Mouse (Mus musculus) MEL (cell line): ENCODE measurements at regions not wholly inside any gene's neighbourhood (a gene's known extent, or its start where the extent isn't known, plus 50 kb on each side); places are given as distances from the start of the nearest gene placed in this dataset.

Experiments
- DNase-seq: peaks from one replicate; pipeline ENCODE4 v3.0.0; 2011; ENCODE audit warnings: low read depth, low spot score
- H3K27ac ChIP-seq: 2 replicates; pipeline ENCODE4 v1.5.1; 2012; ENCODE audit warnings: low read depth, mild to moderate bottlenecking, control low read depth, low read length, moderate library complexity; ENCODE audit not compliant: control insufficient read depth
- H3K27me3 ChIP-seq, 2 experiments: fragments of 150-350 bp in 1 of 2; sonication (generic) in 1 of 2; 2 replicates each; pipeline ENCODE4 v1.6.1; 2012; ENCODE audit warnings: low read length in 2 of 2, mild to moderate bottlenecking in 2 of 2, improper control_type of control experiment in 1 of 2, moderate library complexity in 1 of 2; ENCODE audit not compliant: insufficient read depth in 2 of 2, control insufficient read depth in 1 of 2
- H3K36me3 ChIP-seq, 2 experiments: 2 replicates each; pipeline ENCODE4 v1.6.1; 2012 to 2014; ENCODE audit warnings: low read length in 2 of 2, improper control_type of control experiment in 1 of 2, inconsistent platforms in 1 of 2, mild to moderate bottlenecking in 1 of 2; ENCODE audit not compliant: insufficient read depth in 2 of 2, control insufficient read depth in 1 of 2
- H3K4me1 ChIP-seq, 2 experiments: fragments of 150-350 bp in 1 of 2; sonication (generic) in 1 of 2; 2 replicates each; pipeline ENCODE4 v1.6.1; 2012; ENCODE audit warnings: low read length in 2 of 2, improper control_type of control experiment in 1 of 2, mild to moderate bottlenecking in 1 of 2; ENCODE audit not compliant: insufficient read depth in 2 of 2, control insufficient read depth in 1 of 2
- H3K4me3 ChIP-seq, 2 experiments: fragments of 150-350 bp in 1 of 2; sonication (generic) in 1 of 2; 2 replicates each; pipeline ENCODE4 v1.5.1; 2012; ENCODE audit warnings: low read depth in 2 of 2, low read length in 2 of 2, mild to moderate bottlenecking in 2 of 2, moderate library complexity in 2 of 2, control low read depth in 1 of 2, improper control_type of control experiment in 1 of 2; ENCODE audit not compliant: control insufficient read depth in 1 of 2, insufficient read depth in 1 of 2
- H3K79me2 ChIP-seq: 2 replicates; pipeline ENCODE4 v1.6.1; 2012; ENCODE audit warnings: mild to moderate bottlenecking, low read length, moderate library complexity; ENCODE audit not compliant: control insufficient read depth, poor library complexity, insufficient read depth
- H3K9ac ChIP-seq: 2 replicates; pipeline ENCODE4 v1.6.1; 2012; ENCODE audit warnings: low read depth, mild to moderate bottlenecking, control low read depth, low read length, moderate library complexity; ENCODE audit not compliant: control insufficient read depth, poor library complexity, severe bottlenecking
- H3K9me3 ChIP-seq: fragments of 150-350 bp; sonication (generic); replicated peaks from 2 replicates; pipeline ENCODE4 v1.6.1; 2012; ENCODE audit warnings: mild to moderate bottlenecking, low read length, improper control_type of control experiment, moderate library complexity; ENCODE audit not compliant: insufficient read depth
- BHLHE40 ChIP-seq: IDR thresholded peaks from 2 replicates; pipeline ENCODE4 v1.6.1; 2012; ENCODE audit warnings: low read depth, mild to moderate bottlenecking, inconsistent platforms, low read length, improper control_type of control experiment, borderline replicate concordance
- CHD1 ChIP-seq: IDR thresholded peaks from 2 replicates; pipeline ENCODE4 v1.6.1; 2012; ENCODE audit warnings: low read depth, mild to moderate bottlenecking, inconsistent platforms, low read length, improper control_type of control experiment
- CHD2 ChIP-seq: IDR thresholded peaks from 2 replicates; pipeline ENCODE4 v1.6.1; 2011; ENCODE audit warnings: low read length, improper control_type of control experiment
- CTCF ChIP-seq, 3 experiments: IDR thresholded peaks in 2 of 3; conservative IDR thresholded peaks in 1 of 3; 2 replicates each; pipeline ENCODE4 v1.5.1; 2011 to 2012; ENCODE audit warnings: low read length in 3 of 3, low read depth in 2 of 3, mild to moderate bottlenecking in 2 of 3, improper control_type of control experiment in 1 of 3, inconsistent platforms in 1 of 3, mixed read lengths in 1 of 3, moderate library complexity in 1 of 3; ENCODE audit not compliant: control insufficient read depth in 1 of 3, insufficient read depth in 1 of 3, poor library complexity in 1 of 3, severe bottlenecking in 1 of 3
- E2F4 ChIP-seq: IDR thresholded peaks from 2 replicates; pipeline ENCODE4 v1.6.1; 2011; ENCODE audit warnings: low read depth, low read length, improper control_type of control experiment, borderline replicate concordance
- ELF1 ChIP-seq: IDR thresholded peaks from 2 replicates; pipeline ENCODE4 v1.6.1; 2014; ENCODE audit warnings: low read depth, mild to moderate bottlenecking, inconsistent platforms, low read length, improper control_type of control experiment, moderate library complexity
- EP300 ChIP-seq, 2 experiments: IDR thresholded peaks; 2 replicates each; pipeline ENCODE4 v1.6.1; 2011; ENCODE audit warnings: improper control_type of control experiment in 2 of 2, low read length in 2 of 2, low read depth in 1 of 2, mild to moderate bottlenecking in 1 of 2
- ETS1 ChIP-seq: IDR thresholded peaks from 2 replicates; pipeline ENCODE4 v1.6.1; 2012; ENCODE audit warnings: low read depth, mild to moderate bottlenecking, inconsistent platforms, low read length, improper control_type of control experiment, moderate library complexity
- HCFC1 ChIP-seq: IDR thresholded peaks from 2 replicates; pipeline ENCODE4 v1.6.1; 2012; ENCODE audit warnings: low read depth, mild to moderate bottlenecking, inconsistent platforms, low read length, improper control_type of control experiment, moderate library complexity
- JUND ChIP-seq: IDR thresholded peaks from 2 replicates; pipeline ENCODE4 v1.6.1; 2011; ENCODE audit warnings: low read depth, mild to moderate bottlenecking, improper control_type of control experiment, low read length
- KAT2A ChIP-seq: conservative IDR thresholded peaks from 2 replicates; pipeline ENCODE4 v1.6.1; 2012; ENCODE audit warnings: low read depth, low read length, improper control_type of control experiment, inconsistent platforms
- MAFK ChIP-seq: IDR thresholded peaks from 2 replicates; pipeline ENCODE4 v1.6.1; 2011; ENCODE audit warnings: low read depth, mild to moderate bottlenecking, low read length, improper control_type of control experiment, borderline replicate concordance
- MAX ChIP-seq: IDR thresholded peaks from 2 replicates; pipeline ENCODE4 v1.6.1; 2011; ENCODE audit warnings: low read length, improper control_type of control experiment
- MAZ ChIP-seq: IDR thresholded peaks from 2 replicates; pipeline ENCODE4 v1.6.1; 2012; ENCODE audit warnings: low read depth, mild to moderate bottlenecking, inconsistent platforms, low read length, improper control_type of control experiment
- MXI1 ChIP-seq: IDR thresholded peaks from 2 replicates; pipeline ENCODE4 v1.6.1; 2011; ENCODE audit warnings: mild to moderate bottlenecking, low read depth, low read length, improper control_type of control experiment
- MYB ChIP-seq: IDR thresholded peaks from 2 replicates; pipeline ENCODE4 v1.6.1; 2011; ENCODE audit warnings: mild to moderate bottlenecking, low read depth, low read length, improper control_type of control experiment
- MYC ChIP-seq: IDR thresholded peaks from 2 replicates; pipeline ENCODE4 v1.6.1; 2011; ENCODE audit warnings: low read depth, mild to moderate bottlenecking, low read length, improper control_type of control experiment, moderate library complexity
- NELFE ChIP-seq: IDR thresholded peaks from 2 replicates; pipeline ENCODE4 v1.6.1; 2011; ENCODE audit warnings: low read depth, low read length, improper control_type of control experiment
- NRF1 ChIP-seq: IDR thresholded peaks from 2 replicates; pipeline ENCODE4 v1.6.1; 2014; ENCODE audit warnings: low read depth, mild to moderate bottlenecking, inconsistent platforms, low read length, improper control_type of control experiment, moderate library complexity; ENCODE audit not compliant: poor library complexity, insufficient read depth, severe bottlenecking
- POLR2A ChIP-seq, 2 experiments: IDR thresholded peaks; 2 replicates each; pipeline ENCODE4 v1.6.1; 2011 to 2012; ENCODE audit warnings: low read length in 2 of 2, mild to moderate bottlenecking in 2 of 2, control low read depth in 1 of 2, improper control_type of control experiment in 1 of 2, low read depth in 1 of 2, moderate library complexity in 1 of 2; ENCODE audit not compliant: control insufficient read depth in 1 of 2, insufficient read depth in 1 of 2, poor library complexity in 1 of 2
- POLR2AphosphoS2 ChIP-seq: IDR thresholded peaks from 2 replicates; pipeline ENCODE4 v1.6.1; 2011; ENCODE audit warnings: low read length, improper control_type of control experiment
- RAD21 ChIP-seq: IDR thresholded peaks from 2 replicates; pipeline ENCODE4 v1.6.1; 2011; ENCODE audit warnings: mild to moderate bottlenecking, low read depth, low read length, improper control_type of control experiment
- SIN3A ChIP-seq: IDR thresholded peaks from 2 replicates; pipeline ENCODE4 v1.6.1; 2012; ENCODE audit warnings: low read length, improper control_type of control experiment, inconsistent platforms
- SMC3 ChIP-seq: IDR thresholded peaks from 2 replicates; pipeline ENCODE4 v1.6.1; 2011; ENCODE audit warnings: low read depth, low read length, improper control_type of control experiment
- TBP ChIP-seq: IDR thresholded peaks from 2 replicates; pipeline ENCODE4 v1.8.0; 2011; ENCODE audit warnings: low read depth, low read length, improper control_type of control experiment
- TCF12 ChIP-seq: IDR thresholded peaks from 2 replicates; pipeline ENCODE4 v1.6.1; 2014; ENCODE audit warnings: low read depth, mild to moderate bottlenecking, inconsistent platforms, low read length, improper control_type of control experiment, moderate library complexity
- UBTF ChIP-seq: IDR thresholded peaks from 2 replicates; pipeline ENCODE4 v1.6.1; 2012; ENCODE audit warnings: low read depth, mild to moderate bottlenecking, inconsistent platforms, low read length, improper control_type of control experiment, moderate library complexity, borderline replicate concordance; ENCODE audit not compliant: insufficient read depth
- USF1 ChIP-seq: IDR thresholded peaks from 2 replicates; pipeline ENCODE4 v1.6.1; 2014; ENCODE audit warnings: low read depth, mild to moderate bottlenecking, inconsistent platforms, low read length, improper control_type of control experiment, moderate library complexity
- USF2 ChIP-seq, 2 experiments: IDR thresholded peaks; 2 replicates each; pipeline ENCODE4 v1.6.1; 2011 to 2012; ENCODE audit warnings: improper control_type of control experiment in 2 of 2, low read length in 2 of 2, borderline replicate concordance in 1 of 2, inconsistent platforms in 1 of 2, low read depth in 1 of 2, mild to moderate bottlenecking in 1 of 2; ENCODE audit not compliant: insufficient read depth in 1 of 2
- ZC3H11A ChIP-seq: IDR thresholded peaks from 2 replicates; pipeline ENCODE4 v1.6.1; 2012; ENCODE audit warnings: low read depth, mild to moderate bottlenecking, inconsistent platforms, low read length, improper control_type of control experiment
- ZKSCAN1 ChIP-seq: IDR thresholded peaks from 2 replicates; pipeline ENCODE4 v1.6.1; 2012; ENCODE audit warnings: low read depth, mild to moderate bottlenecking, inconsistent platforms, low read length, improper control_type of control experiment, moderate library complexity
- ZMIZ1 ChIP-seq: IDR thresholded peaks from 2 replicates; pipeline ENCODE4 v1.6.1; 2012; ENCODE audit warnings: low read depth, mild to moderate bottlenecking, inconsistent platforms, low read length, improper control_type of control experiment, moderate library complexity
- ZNF384 ChIP-seq: IDR thresholded peaks from 2 replicates; pipeline ENCODE4 v1.6.1; 2012; ENCODE audit warnings: low read depth, mild to moderate bottlenecking, inconsistent platforms, low read length, improper control_type of control experiment

GRCm38 (mm10) chrX:142537259-142537963 lies 143.8 kb upstream of the Tmem164 start (continued):
- no peak for TF ChIP-seq ZMIZ1
- peak; percentile 43; the same call in 1 of the 2 replicates for TF ChIP-seq ELF1
- TF ChIP-seq USF2 (IDR thresholded peaks at IDR 0.05; ENCODE audit: borderline replicate concordance in 1 of 2, insufficient read depth in 1 of 2, low read depth in 1 of 2, low read length in 2 of 2): no peak
- TF ChIP-seq CHD1: no peak
- TF ChIP-seq CTCF (IDR thresholded peaks at IDR 0.05 in 2 of 3, conservative IDR thresholded peaks at IDR 0.05 in 1 of 3; ENCODE audit: control insufficient read depth in 1 of 3, insufficient read depth in 1 of 3, low read depth in 2 of 3, low read length in 3 of 3, poor library complexity in 1 of 3, severe bottlenecking in 1 of 3): no peak
- peak; percentile 50 for TF ChIP-seq MAX
- no peak for TF ChIP-seq MYB
- TF ChIP-seq MXI1: peak; percentile 15; the same call in 1 of the 2 replicates
- 0 out of 2 replicates have a peak, but pooled peaks have one; percentile 10 for TF ChIP-seq SMC3
- no peak for TF ChIP-seq RAD21
- TF ChIP-seq ZNF384: no peak
- no peak for TF ChIP-seq MAZ

- no peaks in the 10 kb centered on the region for H3K9me3 ChIP-seq
- peak overlapping the region; percentile 11; the same call in 1 of the 2 replicates for H3K9ac ChIP-seq
- no peaks in the 10 kb centered on the region for H3K79me2 ChIP-seq
- peaks cover 0 to 37% of the 10 kb centered on the region in 2 experiments; a peak in 2 of 4 replicates for H3K36me3 ChIP-seq
- no peak overlapping the region for H3K27ac ChIP-seq
- no peak overlapping the region for H3K4me3 ChIP-seq
- H3K4me1 ChIP-seq: peaks cover 14 to 27% of the 10 kb centered on the region in 2 experiments
- peak; percentile 82 for DNase-seq
- H3K27me3 ChIP-seq: no peaks in the 10 kb centered on the region
- TF ChIP-seq CTCF (IDR thresholded peaks at IDR 0.05 in 2 of 3, conservative IDR thresholded peaks at IDR 0.05 in 1 of 3; ENCODE audit: control insufficient read depth in 1 of 3, insufficient read depth in 1 of 3, low read depth in 2 of 3, low read length in 3 of 3, poor library complexity in 1 of 3, severe bottlenecking in 1 of 3) (peak; percentile 90 to 97 (median 95)), POLR2A (IDR thresholded peaks at IDR 0.05; ENCODE audit: control insufficient read depth in 1 of 2, insufficient read depth in 1 of 2, low read depth in 1 of 2, low read length in 2 of 2, poor library complexity in 1 of 2) (no peak), ZC3H11A (peak; percentile 83), JUND (no peak), NELFE (no peak), MAFK (no peak), ELF1 (no peak), NRF1 (no peak), USF2 (IDR thresholded peaks at IDR 0.05; ENCODE audit: borderline replicate concordance in 1 of 2, insufficient read depth in 1 of 2, low read depth in 1 of 2, low read length in 2 of 2) (no peak), BHLHE40 (no peak), KAT2A (no peak), MXI1 (no peak), TCF12 (no peak), EP300 (IDR thresholded peaks at IDR 0.05; ENCODE audit: low read depth in 1 of 2, low read length in 2 of 2) (no peak), MAX (no peak), SMC3 (peak; percentile 89), ETS1 (no peak), TBP (no peak), MYC (no peak; the same call in 1 of the 2 replicates), USF1 (no peak), MAZ (no peak), CHD2 (no peak), POLR2AphosphoS2 (no peak), ZKSCAN1 (no peak), MYB (no peak), SIN3A (no peak), HCFC1 (no peak), E2F4 (no peak), UBTF (no peak)
These were observed 140.9 kb upstream of the Tmem164 start for GRCm38 (mm10) chrX:142540264-142540663.
